In the genomic region with DNA sequence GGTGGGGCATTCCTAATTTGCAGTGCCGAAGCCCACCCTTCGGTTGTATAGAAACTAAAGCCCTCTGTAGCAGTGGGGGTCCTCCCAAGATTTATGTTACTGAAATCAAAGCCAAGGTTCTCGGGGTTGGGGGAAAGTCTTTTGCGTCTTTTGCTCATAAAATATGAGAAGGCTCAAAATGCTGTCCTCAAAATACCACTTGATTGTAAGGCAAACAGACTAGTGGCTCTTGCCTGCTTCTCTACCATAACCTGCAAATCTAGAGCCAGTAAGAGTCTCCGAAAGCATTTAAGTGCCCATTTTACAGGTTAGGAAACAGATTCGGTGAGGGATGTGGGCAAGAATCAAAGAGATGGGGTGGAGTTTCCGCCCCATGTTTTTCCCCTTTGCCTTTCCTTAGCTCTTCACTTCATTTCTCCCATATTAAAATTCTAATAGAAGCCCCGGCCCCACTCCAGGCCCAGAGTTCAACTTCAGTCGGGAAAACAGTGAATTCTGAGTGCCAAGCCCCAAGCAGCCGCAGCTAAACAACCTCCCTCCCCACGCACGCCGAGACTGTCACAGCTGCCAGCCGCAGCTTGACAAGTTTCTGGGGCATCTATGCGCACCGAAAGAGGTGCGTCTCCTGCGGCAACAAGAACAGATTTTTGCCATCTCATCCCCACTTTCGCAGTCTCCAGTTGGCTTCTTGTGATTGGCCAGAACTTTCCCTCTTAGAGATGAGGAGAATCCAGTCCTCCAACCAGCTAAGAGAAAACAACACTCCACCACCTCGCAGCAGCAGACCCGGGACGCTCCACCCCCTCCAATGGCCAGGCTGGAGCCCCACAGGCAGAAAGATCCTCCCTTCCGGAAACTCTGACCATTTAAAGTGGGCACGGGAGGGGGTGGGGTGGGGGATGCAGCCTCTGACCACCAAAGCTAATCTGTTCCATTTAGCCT, we compare ENCODE assay signal across 8 mouse cellular contexts. TPM values are rescaled to one million over a fixed set of nuclear protein-coding genes. Genes with fewer than 3 reads are reported as not detected.
A peak's percentile ranks its signal among the peaks of the same experiment; 100 is the strongest.
DNase-seq lines count a peak whose midpoint lies in the region; ATAC-seq lines count a peak whose summit lies in the region.

No protein-coding gene starts in this region.

- intact Hi-C loops in heart, postnatal 36 days (cut with DNase I), result loop anchor here (5.0 kb wide), 1 partner anchor 208 kb away; a partner anchor contains a TSS

- H3K9me3 ChIP-seq in liver, embryonic 16.5 days (replicated peaks; ENCODE audit: control insufficient read depth, low read length), result no peaks in the 10 kb centered on the region

- peaks cover 9% of the 10 kb centered on the region for H3K27me3 ChIP-seq in liver, embryonic 16.5 days (ENCODE audit: control insufficient read depth, insufficient read depth, low read depth, low read length)

- no peaks in the 10 kb centered on the region for H3K4me1 ChIP-seq in liver, embryonic 16.5 days (ENCODE audit: control insufficient read depth, low read depth, low read length)

- H3K4me2 ChIP-seq in liver, embryonic 16.5 days (ENCODE audit: low read depth, low read length), result peak overlapping the region; percentile 61

- H3K36me3 ChIP-seq in liver, embryonic 16.5 days (ENCODE audit: control insufficient read depth, insufficient read depth), result no peaks in the 10 kb centered on the region

- peak; percentile 78 for ATAC-seq in liver, embryonic 16.5 days (ENCODE audit: low read depth)

- 1% methylated on average over 24 of the region's 24 CpGs for WGBS in large intestine, adult 2 months
- WGBS in liver, embryonic 16.5 days (ENCODE audit: insufficient replicate concordance), result 1% methylated on average over 24 of the region's 24 CpGs

- peak; percentile 92 for DNase-seq in ES-CJ7 (ENCODE audit: low read depth, low spot score)
- DNase-seq in cerebellum, adult 8-10 months, result peak; percentile 73
- peak; percentile 86 for DNase-seq in forelimb bud, embryonic 11.5 days (ENCODE audit: low read depth, low spot score)
- peak; percentile 66 to 69 for DNase-seq in heart, postnatal 36 days
- DNase-seq in large intestine, adult 2 months (ENCODE audit: low read depth, low spot score), result peak; percentile 60
- peak; percentile 85 for DNase-seq in ovary, adult 18-20 months (ENCODE audit: low spot score)
- no peak for DNase-seq in thymus, postnatal 0 days (ENCODE audit: low spot score)

- peak overlapping the region; percentile 33 for H3K27ac ChIP-seq in liver, embryonic 16.5 days (ENCODE audit: low read length)

- peak overlapping the region; percentile 54 for H3K4me3 ChIP-seq in liver, embryonic 16.5 days (ENCODE audit: low read depth, low read length)

- no peak overlapping the region for H3K9ac ChIP-seq in liver, embryonic 16.5 days (ENCODE audit: low read depth, low read length)

RNA-seq across cellular contexts. Expression of a gene that starts 33.7 kb away (rescaled TPM):
- total RNA-seq in heart, postnatal 36 days (2021), result under 1 TPM in 1 of 2 experiments, not detected in 1; 0.83 TPM
- 3.0 and 3.1 TPM in 2 replicates for polyA plus RNA-seq in large intestine, adult 2 months (2012; rRNA removed)
- 0.07 TPM in 2 replicates for polyA plus RNA-seq in liver, embryonic 16.5 days (2015; fragmentation: Nextera tagmentation; extraction: Ambion mirVana)
- 0.45 TPM in 1 of 2 replicates, not detected in the other for polyA plus RNA-seq in thymus, postnatal 0 days (2015; fragmentation: Nextera tagmentation; extraction: Ambion mirVana)
